Mouse (Mus musculus) CD4-positive, CD25-positive, alpha-beta regulatory T cell, adult 4 months (primary cell): ENCODE measurements around the gene Hic1. TPM values are rescaled to one million over a fixed set of nuclear protein-coding genes. Genes with fewer than 3 reads are reported as not detected.

Source experiments
- ATAC-seq: one replicate; pipeline ENCODE4 v1.8.0; 2017
- polyA plus RNA-seq, 2 experiments: library from polyadenylated mRNA; unstranded; fragments of 100-300 nt; shearing (Covaris generic); gene quantifications; one replicate each; pipeline ENCODE4 v1.2.1; 2017

The Hic1 gene
- polyA plus RNA-seq, 2 experiments from 2014 or later, result 0.36 TPM; not detected in 1

- ATAC-seq, result no peak
Observed at GRCm38 (mm10) chr11:75145841-75146240, 23.5 kb downstream of the Hic1 start.

- no peak for ATAC-seq
Observed at GRCm38 (mm10) chr11:75142749-75143148, 26.6 kb downstream of the Hic1 start.

- ATAC-seq, result no peak
Observed at GRCm38 (mm10) chr11:75141913-75142312, 27.4 kb downstream of the Hic1 start.

GRCm38 (mm10) chr11:75141038-75141437 is 28.3 kb downstream of the Hic1 start:
- no peak for ATAC-seq

- no peak for ATAC-seq
Observed at GRCm38 (mm10) chr11:75140431-75140830, 28.9 kb downstream of the Hic1 start.

GRCm38 (mm10) chr11:75139122-75139963 is 30.0 kb downstream of the Hic1 start:
- no peak for ATAC-seq

GRCm38 (mm10) chr11:75136666-75137398 is 32.5 kb downstream of the Hic1 start:
- ATAC-seq, result peak; percentile 63

- no peak for ATAC-seq
Observed at GRCm38 (mm10) chr11:75135358-75135757, 34.0 kb downstream of the Hic1 start.

- ATAC-seq, result no peak
Observed at GRCm38 (mm10) chr11:75134485-75135068, 34.7 kb downstream of the Hic1 start.

GRCm38 (mm10) chr11:75133951-75134350 is 35.4 kb downstream of the Hic1 start:
- ATAC-seq, result no peak

GRCm38 (mm10) chr11:75133391-75133790 is 35.9 kb downstream of the Hic1 start:
- ATAC-seq, result no peak

- no peak for ATAC-seq
Observed at GRCm38 (mm10) chr11:75132278-75132677, 37.0 kb downstream of the Hic1 start.

- ATAC-seq, result no peak
Observed at GRCm38 (mm10) chr11:75131300-75131699, 38.0 kb downstream of the Hic1 start.

GRCm38 (mm10) chr11:75129481-75129880 is 39.8 kb downstream of the Hic1 start:
- no peak for ATAC-seq

- ATAC-seq, result no peak
Observed at GRCm38 (mm10) chr11:75126384-75126783, 42.9 kb downstream of the Hic1 start.

- ATAC-seq, result no peak
Observed at GRCm38 (mm10) chr11:75124406-75124805, 44.9 kb downstream of the Hic1 start.

- ATAC-seq, result no peak
Observed at GRCm38 (mm10) chr11:75121348-75121747, 48.0 kb downstream of the Hic1 start.

- no peak for ATAC-seq
Observed at GRCm38 (mm10) chr11:75119841-75120240, 49.5 kb downstream of the Hic1 start.

- no peak for ATAC-seq
Observed at GRCm38 (mm10) chr11:75119298-75119697, 50.0 kb downstream of the Hic1 start.

- ATAC-seq, result no peak
Observed at GRCm38 (mm10) chr11:75118141-75118540, 51.2 kb downstream of the Hic1 start.

- no peak for ATAC-seq
Observed at GRCm38 (mm10) chr11:75116379-75116778, 52.9 kb downstream of the Hic1 start.
